Mouse (Mus musculus) forebrain, postnatal 0 days (tissue): ENCODE results near the gene Gfod2. TPM values are rescaled to one million over a fixed set of nuclear protein-coding genes. Genes with fewer than 3 reads are reported as not detected.

Experiments used
- ATAC-seq: fragments of 200-750 bp; cut with Nextera tagmentation; 2 replicates; pipeline ENCODE4 v1.8.0; 2017; ENCODE audit warnings: mild to moderate bottlenecking, moderate library complexity
- DNase-seq: peaks from one replicate; pipeline ENCODE4 v3.0.0-alpha.2; 2015
- H3K27ac ChIP-seq: fragments of 300-500 bp; sonication (generic); 2 replicates; pipeline ENCODE4 v1.5.1; 2014; ENCODE audit warnings: low read depth, mild to moderate bottlenecking, antibody characterized with exemption, low read length, moderate library complexity, mixed read lengths
- H3K27me3 ChIP-seq: fragments of 300-500 bp; sonication (generic); 2 replicates; pipeline ENCODE4 v1.6.1; 2014; ENCODE audit warnings: mild to moderate bottlenecking, low read length, mixed read lengths; ENCODE audit not compliant: insufficient read depth
- H3K36me3 ChIP-seq: fragments of 300-500 bp; sonication (generic); 2 replicates; pipeline ENCODE4 v1.6.1; 2014; ENCODE audit warnings: mild to moderate bottlenecking, moderate library complexity; ENCODE audit not compliant: insufficient read depth
- H3K4me1 ChIP-seq: fragments of 300-500 bp; sonication (generic); 2 replicates; pipeline ENCODE4 v1.6.1; 2014; ENCODE audit warnings: antibody characterized with exemption; ENCODE audit not compliant: insufficient read depth
- H3K4me2 ChIP-seq: fragments of 300-500 bp; sonication (generic); 2 replicates; pipeline ENCODE4 v1.6.1; 2014; ENCODE audit warnings: low read depth, mild to moderate bottlenecking, moderate library complexity
- H3K4me3 ChIP-seq: fragments of 300-500 bp; sonication (generic); 2 replicates; pipeline ENCODE4 v1.5.1; 2014; ENCODE audit warnings: low read depth, low read length, mixed read lengths
- H3K9ac ChIP-seq: fragments of 300-500 bp; sonication (generic); 2 replicates; pipeline ENCODE4 v1.6.1; 2014; ENCODE audit warnings: mild to moderate bottlenecking
- H3K9me3 ChIP-seq: fragments of 300-500 bp; sonication (generic); 2 replicates; pipeline ENCODE4 v1.6.1; 2016; ENCODE audit warnings: low read length
- CTCF ChIP-seq: sonication (generic); IDR thresholded peaks from 2 replicates; pipeline ENCODE4 v1.5.1; 2016; ENCODE audit warnings: antibody characterized with exemption, control low read depth, low read depth
- WGBS: fragments of 180-500 bp; shearing (Covaris S2); extraction: QIAGEN DNeasy Blood & Tissue Kit; methylation state at CpG from one replicate; pipeline ENCODE4 v1.1.7; 2014; 5-methylcytosine and 5-hydroxymethylcytosine counted together
- polyA plus RNA-seq: library from polyadenylated mRNA; unstranded; fragments of >200 nt; fragmentation: Nextera tagmentation; extraction: Ambion mirVana; gene quantifications from 2 replicates; pipeline ENCODE4 v1.2.1, GENCODE M21; 2015
- total RNA-seq: library from RNA; depleted of rRNA; stranded (reverse); fragments of >200 nt; gene quantifications from 2 replicates; pipeline ENCODE4 v1.2.3, GENCODE M21; 2014

Gene Gfod2
- total and polyA plus RNA-seq, 2 experiments from 2014 or later = 51.2 to 71.2 TPM

DNA sequence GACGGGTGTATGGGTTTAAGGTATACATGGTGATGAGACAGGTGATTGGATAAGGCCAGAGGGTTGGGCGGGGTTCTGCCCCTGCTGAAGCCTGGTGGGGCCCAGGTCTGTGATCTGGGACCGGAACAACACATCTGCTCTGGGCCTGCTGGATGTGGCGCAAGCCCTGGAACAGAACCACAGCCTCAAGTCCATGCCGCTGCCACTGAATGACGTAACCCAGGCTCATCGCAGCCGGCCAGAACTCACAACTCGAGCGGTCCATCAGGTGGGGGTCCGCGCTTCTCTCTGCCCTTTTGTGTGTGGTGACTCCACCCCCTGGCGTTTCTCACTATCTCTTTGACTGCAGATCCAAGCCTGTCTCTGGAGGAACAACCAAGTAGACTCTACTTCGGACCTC is 67.5 kb downstream of the Gfod2 start:
- no peak for DNase-seq
- H3K9ac ChIP-seq = no peak overlapping the region
- H3K9me3 ChIP-seq = no peaks in the 10 kb centered on the region
- no peak overlapping the region for H3K4me2 ChIP-seq
- H3K4me1 ChIP-seq = peaks cover 5% of the 10 kb centered on the region; the same call in 1 of the 2 replicates
- no peak overlapping the region for H3K27ac ChIP-seq
- ATAC-seq = no peak
- 86% methylated on average over 14 of the region's 14 CpGs for WGBS
- 0 out of 2 replicates have a peak, but pooled peaks cover 6% of the 10 kb centered on the region for H3K36me3 ChIP-seq
- no peak overlapping the region for H3K4me3 ChIP-seq
- TF ChIP-seq CTCF = no peak
- no peaks in the 10 kb centered on the region for H3K27me3 ChIP-seq

GRCm38 (mm10) chr8:105689983-105690360 is 68.5 kb downstream of the Gfod2 start:
- Histone ChIP-seq H3K4me1 (peaks cover 3% of the 10 kb centered on the region; the same call in 1 of the 2 replicates), H3K4me3 (no peak overlapping the region), H3K9me3 (no peaks in the 10 kb centered on the region), H3K27me3 (no peaks in the 10 kb centered on the region), H3K36me3 (no peaks in the 10 kb centered on the region), H3K27ac (no peak overlapping the region), H3K9ac (no peak overlapping the region), H3K4me2 (no peak overlapping the region)
- WGBS = 87% methylated on average over 9 of the region's 9 CpGs
- ATAC-seq (no peak), DNase-seq (no peak)
- TF ChIP-seq CTCF = no peak

- Histone ChIP-seq H3K9ac (no peak overlapping the region), H3K9me3 (no peaks in the 10 kb centered on the region), H3K4me2 (no peak overlapping the region), H3K27me3 (no peaks in the 10 kb centered on the region), H3K36me3 (no peaks in the 10 kb centered on the region; the same call in 1 of the 2 replicates), H3K4me1 (no peaks in the 10 kb centered on the region), H3K27ac (no peak overlapping the region), H3K4me3 (no peak overlapping the region)
- ATAC-seq = no peak
- 63% methylated on average over 35 of the region's 35 CpGs for WGBS
- no peak for TF ChIP-seq CTCF
- DNase-seq = no peak
These were observed 69.0 kb downstream of the Gfod2 start for GRCm38 (mm10) chr8:105689256-105689982.

GRCm38 (mm10) chr8:105688242-105688752 is 70.2 kb downstream of the Gfod2 start:
- Histone ChIP-seq H3K4me3 (no peak overlapping the region), H3K4me1 (no peaks in the 10 kb centered on the region), H3K27me3 (no peaks in the 10 kb centered on the region), H3K36me3 (peaks cover 11% of the 10 kb centered on the region), H3K4me2 (no peak overlapping the region), H3K9ac (no peak overlapping the region), H3K27ac (no peak overlapping the region), H3K9me3 (no peaks in the 10 kb centered on the region)
- 75% methylated on average over 14 of the region's 14 CpGs for WGBS
- no peak for DNase-seq
- ATAC-seq = no peak
- no peak for TF ChIP-seq CTCF

DNA sequence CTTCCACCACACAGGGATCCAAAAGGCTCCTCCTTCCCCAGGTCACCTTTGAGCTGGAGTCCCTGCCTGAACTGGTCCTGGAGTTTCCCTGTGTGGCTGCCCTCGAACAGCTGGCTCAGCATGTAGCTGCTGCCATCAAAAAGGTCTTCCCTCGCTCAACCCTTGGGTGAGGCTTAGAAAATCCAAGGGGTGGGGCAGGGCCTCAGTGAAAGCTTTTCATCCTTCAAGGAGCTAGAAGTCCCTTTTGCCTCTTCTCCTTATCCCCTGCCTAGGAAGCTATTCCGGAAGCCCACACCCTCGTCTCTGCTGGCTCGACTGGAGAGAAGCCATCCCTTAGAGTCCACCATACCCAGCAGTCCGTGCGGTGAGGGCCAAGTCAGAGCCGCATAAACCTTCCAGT is 71.0 kb downstream of the Gfod2 start:
- H3K27ac ChIP-seq = no peak overlapping the region
- no peaks in the 10 kb centered on the region for H3K4me1 ChIP-seq
- ATAC-seq (no peak), DNase-seq (no peak)
- H3K9ac ChIP-seq = no peak overlapping the region
- TF ChIP-seq CTCF = no peak
- no peak overlapping the region for H3K4me3 ChIP-seq
- H3K27me3 ChIP-seq = no peaks in the 10 kb centered on the region
- no peak overlapping the region for H3K4me2 ChIP-seq
- 59% methylated on average over 8 of the region's 8 CpGs for WGBS
- no peaks in the 10 kb centered on the region for H3K9me3 ChIP-seq
- peaks cover 17% of the 10 kb centered on the region for H3K36me3 ChIP-seq

DNA sequence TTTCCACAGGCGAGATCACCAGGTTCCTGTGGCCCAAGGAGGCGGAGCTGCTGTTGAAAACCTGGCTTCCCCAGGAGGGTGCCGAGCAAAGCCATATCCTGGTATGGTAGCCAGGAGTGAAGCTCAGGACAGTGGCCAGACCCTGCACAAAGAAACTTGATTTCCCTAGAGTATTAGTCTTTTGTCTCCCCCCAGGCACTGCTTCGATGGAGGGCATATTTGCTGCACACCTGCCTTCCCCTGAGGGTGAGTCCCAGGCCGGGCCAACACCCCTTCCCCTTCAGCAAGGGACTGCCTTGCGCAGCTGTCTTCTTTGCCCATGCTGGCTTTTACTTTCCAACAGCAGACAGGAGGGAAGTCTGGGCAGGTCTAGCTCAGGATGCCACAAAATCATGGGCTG is 71.9 kb downstream of the Gfod2 start:
- TF ChIP-seq CTCF = no peak
- DNase-seq (no peak), ATAC-seq (no peak)
- peaks cover 25% of the 10 kb centered on the region for H3K36me3 ChIP-seq
- H3K9me3 ChIP-seq = no peaks in the 10 kb centered on the region
- no peak overlapping the region for H3K4me3 ChIP-seq
- 68% methylated on average over 6 of the region's 6 CpGs for WGBS
- H3K4me1 ChIP-seq = no peaks in the 10 kb centered on the region
- no peak overlapping the region for H3K4me2 ChIP-seq
- H3K27me3 ChIP-seq = no peaks in the 10 kb centered on the region
- no peak overlapping the region for H3K9ac ChIP-seq
- H3K27ac ChIP-seq = no peak overlapping the region

GRCm38 (mm10) chr8:105685796-105686308 is 72.6 kb downstream of the Gfod2 start, which contains the start of gene Carmil2:
Gene Carmil2 (plus strand): TSS chr8:105686274.
- TF ChIP-seq CTCF = peak; percentile 69
- peaks cover 32% of the 10 kb centered on the region for H3K36me3 ChIP-seq
- whole genome bisulfite sequencing = 17% methylated on average over 26 of the region's 26 CpGs
- H3K4me1 ChIP-seq = no peaks in the 10 kb centered on the region
- H3K27ac ChIP-seq = no peak within 1 kb of the TSS
- DNase-seq (no peak), ATAC-seq (peak; percentile 56; the same call in 1 of the 2 replicates)
- H3K27me3 ChIP-seq = no peaks in the 10 kb centered on the region
- no peak within 1 kb of the TSS for H3K4me3 ChIP-seq
- no peaks in the 10 kb centered on the region for H3K9me3 ChIP-seq
- H3K9ac ChIP-seq = no peak within 1 kb of the TSS
- no peak within 1 kb of the TSS for H3K4me2 ChIP-seq
